Mouse (Mus musculus): ENCODE measurements around the gene Shisal1. TPM values are rescaled to one million over a fixed set of nuclear protein-coding genes. Genes with fewer than 3 reads are reported as not detected.

The Shisal1 gene
- polyA plus RNA-seq, 1 experiment from 2014 or later: 0.05 TPM

- H3K27me3 ChIP-seq (ENCODE audit: insufficient read depth, low read length): no peaks in the 10 kb centered on the region
- no peak overlapping the region for H3K4me2 ChIP-seq (ENCODE audit: low read depth, low read length)
- no peak for ATAC-seq
- TF ChIP-seq EP300 (IDR thresholded peaks at IDR 0.05; ENCODE audit: low read depth): no peak
- TF ChIP-seq CTCF (IDR thresholded peaks at IDR 0.05; ENCODE audit: low read depth): no peak
- 0 out of 2 replicates have a peak, but pooled peaks cover 3% of the 10 kb centered on the region for H3K36me3 ChIP-seq (replicated peaks; ENCODE audit: insufficient read depth, low read length)
- no peak for DNase-seq
- 56% methylated on average over 5 of the region's 5 CpGs for WGBS (ENCODE audit: insufficient replicate concordance)
- no peak overlapping the region for H3K4me3 ChIP-seq (ENCODE audit: low read depth, low read length)
- H3K27ac ChIP-seq (ENCODE audit: low read depth): no peak overlapping the region
- no peaks in the 10 kb centered on the region for H3K9me3 ChIP-seq (ENCODE audit: low read length)
- H3K4me1 ChIP-seq (ENCODE audit: insufficient read depth): no peaks in the 10 kb centered on the region
- no peak overlapping the region for H3K9ac ChIP-seq (replicated peaks)
Measured at GRCm38 (mm10) chr15:84337599-84337998, 109.3 kb downstream of the Shisal1 start.

GRCm38 (mm10) chr15:84336281-84336817 lies 110.5 kb downstream of the Shisal1 start:
- Histone ChIP-seq H3K4me2 (ENCODE audit: low read depth, low read length) (no peak overlapping the region), H3K4me1 (ENCODE audit: insufficient read depth) (no peaks in the 10 kb centered on the region), H3K9me3 (ENCODE audit: low read length) (no peaks in the 10 kb centered on the region), H3K4me3 (ENCODE audit: low read depth, low read length) (no peak overlapping the region), H3K9ac (replicated peaks) (no peak overlapping the region), H3K27me3 (ENCODE audit: insufficient read depth, low read length) (no peaks in the 10 kb centered on the region), H3K27ac (ENCODE audit: low read depth) (no peak overlapping the region), H3K36me3 (replicated peaks; ENCODE audit: insufficient read depth, low read length) (0 out of 2 replicates have a peak, but pooled peaks cover 3% of the 10 kb centered on the region)
- DNase-seq (no peak), ATAC-seq (no peak)
- TF ChIP-seq EP300 (IDR thresholded peaks at IDR 0.05; ENCODE audit: low read depth) (no peak), CTCF (IDR thresholded peaks at IDR 0.05; ENCODE audit: low read depth) (no peak)
- 53% methylated on average over 12 of the region's 12 CpGs for WGBS (ENCODE audit: insufficient replicate concordance)

- TF ChIP-seq CTCF (IDR thresholded peaks at IDR 0.05; ENCODE audit: low read depth): no peak
- no peak for TF ChIP-seq EP300 (IDR thresholded peaks at IDR 0.05; ENCODE audit: low read depth)
- DNase-seq: no peak
- no peak overlapping the region for H3K27ac ChIP-seq (ENCODE audit: low read depth)
Measured at GRCm38 (mm10) chr15:84331066-84331612, 115.8 kb downstream of the Shisal1 start.

GRCm38 (mm10) chr15:84329940-84330339 lies 117.0 kb downstream of the Shisal1 start:
- Histone ChIP-seq H3K4me2 (ENCODE audit: low read depth, low read length) (no peak overlapping the region), H3K27me3 (ENCODE audit: insufficient read depth, low read length) (no peaks in the 10 kb centered on the region), H3K9me3 (ENCODE audit: low read length) (no peaks in the 10 kb centered on the region), H3K4me3 (ENCODE audit: low read depth, low read length) (no peak overlapping the region), H3K27ac (ENCODE audit: low read depth) (no peak overlapping the region), H3K4me1 (ENCODE audit: insufficient read depth) (peaks cover 5% of the 10 kb centered on the region), H3K36me3 (replicated peaks; ENCODE audit: insufficient read depth, low read length) (0 out of 2 replicates have a peak, but pooled peaks cover 3% of the 10 kb centered on the region), H3K9ac (replicated peaks) (no peak overlapping the region)
- 82% methylated on average over 8 of the region's 8 CpGs for WGBS (ENCODE audit: insufficient replicate concordance)
- ATAC-seq (no peak), DNase-seq (no peak)
- no peak for TF ChIP-seq CTCF (IDR thresholded peaks at IDR 0.05; ENCODE audit: low read depth)
- no peak for TF ChIP-seq EP300 (IDR thresholded peaks at IDR 0.05; ENCODE audit: low read depth)

More at GRCm38 (mm10) chr15:84331066-84331612, 115.8 kb downstream of the Shisal1 start:
- Histone ChIP-seq H3K4me2 (ENCODE audit: low read depth, low read length) (no peak overlapping the region), H3K9me3 (ENCODE audit: low read length) (no peaks in the 10 kb centered on the region), H3K27me3 (ENCODE audit: insufficient read depth, low read length) (no peaks in the 10 kb centered on the region), H3K9ac (replicated peaks) (no peak overlapping the region), H3K4me3 (ENCODE audit: low read depth, low read length) (no peak overlapping the region), H3K4me1 (ENCODE audit: insufficient read depth) (no peaks in the 10 kb centered on the region; the same call in 1 of the 2 replicates), H3K36me3 (replicated peaks; ENCODE audit: insufficient read depth, low read length) (0 out of 2 replicates have a peak, but pooled peaks cover 3% of the 10 kb centered on the region)
- no peak for ATAC-seq
- 78% methylated on average over 4 of the region's 4 CpGs for WGBS (ENCODE audit: insufficient replicate concordance)

Other genes with a start within 250 kb of the Shisal1 start
- 4.9 and 6.0 TPM in 2 replicates for gene Parvb, start 215.1 kb downstream of the Shisal1 start, polyA plus RNA-seq (2015; fragmentation: Nextera tagmentation; extraction: Ambion mirVana)
- 11.9 and 13.4 TPM in 2 replicates for gene Parvg, start 123.1 kb downstream of the Shisal1 start, polyA plus RNA-seq (2015; fragmentation: Nextera tagmentation; extraction: Ambion mirVana)
- gene Rtl6, start 110.7 kb upstream of the Shisal1 start, polyA plus RNA-seq (2015; fragmentation: Nextera tagmentation; extraction: Ambion mirVana): 0.63 TPM in 2 replicates
- 4.3 and 5.5 TPM in 2 replicates for gene Prr5, start 222.5 kb upstream of the Shisal1 start, polyA plus RNA-seq (2015; fragmentation: Nextera tagmentation; extraction: Ambion mirVana)